Mouse (Mus musculus) limb, embryonic 12.5 days (tissue): Measurements from ENCODE around the gene Myl4. TPM values are rescaled to one million over a fixed set of nuclear protein-coding genes. Genes with fewer than 3 reads are reported as not detected.

Source experiments
- ATAC-seq: fragments of 200-750 bp; cut with Nextera tagmentation; 2 replicates; pipeline ENCODE4 v1.8.0; 2017; ENCODE audit warnings: low read depth, moderate TSS enrichment; ENCODE audit not compliant: insufficient number of reproducible peaks, insufficient read depth, low FRiP score, low TSS enrichment
- H3K27ac ChIP-seq: fragments of 300-500 bp; sonication (generic); 2 replicates; pipeline ENCODE4 v1.5.1; 2016; ENCODE audit warnings: mild to moderate bottlenecking, moderate library complexity
- H3K27me3 ChIP-seq: fragments of 300-500 bp; sonication (generic); 2 replicates; pipeline ENCODE4 v1.6.1; 2016; ENCODE audit warnings: mild to moderate bottlenecking, moderate library complexity
- H3K36me3 ChIP-seq: fragments of 300-500 bp; sonication (generic); 2 replicates; pipeline ENCODE4 v1.6.1; 2016; ENCODE audit warnings: mild to moderate bottlenecking, moderate library complexity
- H3K4me1 ChIP-seq: fragments of 300-500 bp; sonication (generic); replicated peaks from 2 replicates; pipeline ENCODE4 v1.6.1; 2016
- H3K4me2 ChIP-seq: fragments of 300-500 bp; sonication (generic); 2 replicates; pipeline ENCODE4 v1.6.1; 2016; ENCODE audit warnings: mild to moderate bottlenecking, moderate library complexity
- H3K4me3 ChIP-seq: fragments of 300-500 bp; sonication (generic); replicated peaks from 2 replicates; pipeline ENCODE4 v1.5.1; 2016; ENCODE audit warnings: mild to moderate bottlenecking
- H3K9ac ChIP-seq: fragments of 300-500 bp; sonication (generic); replicated peaks from 2 replicates; pipeline ENCODE4 v1.6.1; 2016; ENCODE audit warnings: mild to moderate bottlenecking, moderate library complexity
- H3K9me3 ChIP-seq: fragments of 300-500 bp; sonication (generic); 2 replicates; pipeline ENCODE4 v1.6.1; 2016; ENCODE audit warnings: mild to moderate bottlenecking, moderate library complexity
- WGBS: fragments of 180-500 bp; shearing (Covaris S2); methylation state at CpG from one replicate; pipeline ENCODE4 v1.1.7; 2016; 5-methylcytosine and 5-hydroxymethylcytosine counted together
- polyA plus RNA-seq: library from polyadenylated mRNA; unstranded; fragments of >200 nt; fragmentation: Nextera tagmentation; extraction: Ambion mirVana; gene quantifications from 2 replicates; pipeline ENCODE4 v1.2.1, GENCODE M21; 2016

Myl4 gene
- polyA plus RNA-seq, 1 experiment from 2014 or later, result 40.3 TPM

DNA sequence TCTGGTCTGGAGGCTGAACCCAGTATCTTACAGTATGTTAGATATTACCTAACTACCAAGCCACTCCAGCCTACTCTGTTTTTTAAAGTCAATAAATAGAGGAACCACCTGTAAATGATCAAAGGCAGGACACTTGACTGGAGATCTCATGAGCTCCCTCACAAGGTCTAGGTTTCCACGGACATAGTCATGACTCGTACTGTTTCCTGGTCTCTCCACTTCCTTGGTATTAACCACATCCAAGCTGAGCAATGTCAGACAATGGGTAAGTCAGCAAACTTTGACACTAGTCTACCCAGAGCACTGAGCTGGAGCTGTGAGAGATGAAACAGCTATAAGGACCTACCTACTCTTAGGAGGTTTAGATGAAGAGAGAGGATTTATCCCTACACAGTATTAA, 88.4 kb downstream of the Myl4 start:
- ATAC-seq, result no peak
- H3K36me3 ChIP-seq, result no peaks in the 10 kb centered on the region
- no peak overlapping the region for H3K4me3 ChIP-seq
- WGBS, result 67% methylated on average over 2 of the region's 2 CpGs
- H3K27ac ChIP-seq, result no peak overlapping the region
- peaks cover 5% of the 10 kb centered on the region; the same call in 1 of the 2 replicates for H3K27me3 ChIP-seq
- H3K9ac ChIP-seq, result no peak overlapping the region
- H3K4me2 ChIP-seq, result no peak overlapping the region
- H3K9me3 ChIP-seq, result no peaks in the 10 kb centered on the region
- peaks cover 5% of the 10 kb centered on the region; the same call in 1 of the 2 replicates for H3K4me1 ChIP-seq

DNA sequence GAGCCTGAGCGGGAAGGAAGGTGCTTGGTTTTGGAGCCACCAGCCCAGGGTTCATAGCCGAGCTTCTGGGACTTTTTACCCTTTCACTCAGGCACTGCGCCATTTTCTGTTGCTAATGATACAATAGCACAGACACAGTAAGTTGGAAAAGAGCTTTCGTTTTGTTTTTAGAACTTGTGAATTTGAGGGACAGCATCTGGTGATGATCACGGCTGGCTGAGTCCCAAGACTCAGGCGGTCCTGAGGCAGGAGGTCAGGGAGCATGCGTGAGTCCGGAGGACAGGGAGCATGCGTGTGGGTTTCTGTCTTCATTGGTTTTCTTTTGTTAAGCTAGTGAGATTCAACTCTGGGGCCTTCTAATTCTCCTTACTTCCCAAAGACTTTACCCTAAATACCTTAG, 89.2 kb downstream of the Myl4 start:
- Histone ChIP-seq H3K9me3 (no peaks in the 10 kb centered on the region), H3K4me1 (peaks cover 5% of the 10 kb centered on the region; the same call in 1 of the 2 replicates), H3K27ac (no peak overlapping the region), H3K9ac (no peak overlapping the region), H3K4me3 (no peak overlapping the region), H3K27me3 (peaks cover 5% of the 10 kb centered on the region; the same call in 1 of the 2 replicates), H3K36me3 (no peaks in the 10 kb centered on the region), H3K4me2 (no peak overlapping the region)
- WGBS, result 90% methylated on average over 9 of the region's 9 CpGs
- ATAC-seq, result no peak

DNA sequence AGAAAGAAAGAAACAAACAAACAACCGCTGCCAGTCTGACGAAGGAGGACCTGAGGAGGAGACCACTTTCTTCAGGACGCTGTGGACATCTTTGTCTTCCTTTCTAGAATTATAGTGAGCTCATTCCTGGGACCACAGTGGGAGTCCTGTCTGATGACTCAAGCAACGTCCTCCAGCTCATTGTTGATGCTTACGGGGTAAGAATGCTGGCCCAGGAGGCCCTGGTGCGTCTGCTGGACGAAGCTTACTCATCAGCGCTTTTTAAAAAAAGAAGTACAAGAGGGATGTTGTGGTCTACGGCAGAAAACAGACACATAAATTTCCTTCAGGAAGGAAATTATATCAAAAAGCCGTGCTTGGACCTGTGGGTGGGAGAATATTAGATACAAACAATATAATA, 90.4 kb downstream of the Myl4 start:
- H3K4me1 ChIP-seq, result peaks cover 5% of the 10 kb centered on the region; the same call in 1 of the 2 replicates
- WGBS, result 87% methylated on average over 10 of the region's 10 CpGs
- no peak overlapping the region for H3K4me2 ChIP-seq
- H3K27me3 ChIP-seq, result peaks cover 5% of the 10 kb centered on the region; the same call in 1 of the 2 replicates
- H3K36me3 ChIP-seq, result no peaks in the 10 kb centered on the region
- H3K4me3 ChIP-seq, result no peak overlapping the region
- H3K9me3 ChIP-seq, result no peaks in the 10 kb centered on the region
- no peak for ATAC-seq
- H3K9ac ChIP-seq, result no peak overlapping the region
- no peak overlapping the region for H3K27ac ChIP-seq

DNA sequence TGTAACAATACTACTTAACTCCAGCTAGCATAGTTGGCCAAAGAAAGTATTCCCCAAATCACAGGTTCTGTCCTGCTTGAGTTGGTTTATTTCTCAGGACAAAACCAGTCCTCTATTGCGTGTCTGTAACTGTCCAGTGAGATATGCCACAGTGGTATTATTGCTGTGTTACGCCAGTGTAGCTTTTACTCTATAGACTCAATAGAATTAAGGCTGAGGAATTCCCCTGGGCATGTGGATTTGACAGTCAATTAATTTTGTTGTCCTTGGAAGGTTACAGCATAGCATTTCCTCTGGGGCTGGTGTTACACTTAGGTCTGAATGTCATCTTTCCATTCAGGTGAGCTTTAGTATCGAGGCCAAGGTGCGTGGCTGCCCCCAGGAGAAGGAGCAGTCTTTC, 92.8 kb downstream of the Myl4 start:
- Histone ChIP-seq H3K4me1 (no peaks in the 10 kb centered on the region), H3K36me3 (no peaks in the 10 kb centered on the region), H3K4me2 (no peak overlapping the region), H3K27me3 (peaks cover 5% of the 10 kb centered on the region; the same call in 1 of the 2 replicates), H3K9me3 (no peaks in the 10 kb centered on the region), H3K4me3 (no peak overlapping the region), H3K27ac (no peak overlapping the region), H3K9ac (no peak overlapping the region)
- 76% methylated on average over 4 of the region's 4 CpGs for WGBS
- no peak for ATAC-seq

Other genes starting within 250 kb of the Myl4 start
- 30.9 and 33.6 TPM in 2 replicates for gene Kansl1, start 81.8 kb upstream of the Myl4 start, polyA plus RNA-seq
- gene Cdc27, start within 50 bp of the Myl4 start, polyA plus RNA-seq, result 51.6 and 59.6 TPM in 2 replicates
- 2.9 and 3.7 TPM in 2 replicates for gene Itgb3, start 57.3 kb downstream of the Myl4 start, polyA plus RNA-seq
- gene Gm11639, start 135.0 kb downstream of the Myl4 start, polyA plus RNA-seq, result not detected in 2 replicates